Mouse (Mus musculus) CD4-positive naive resting alpha-beta T cell, adult 57 days (primary cell): Measurements from ENCODE around the gene Rtkn2. TPM values are rescaled to one million over a fixed set of nuclear protein-coding genes. Genes with fewer than 3 reads are reported as not detected.

ENCODE experiments used
- total RNA-seq: library from RNA; stranded (reverse); gene quantifications from one replicate; pipeline ENCODE4 v1.2.4, GENCODE M21; 2023

The Rtkn2 gene
- 1.2 TPM for total RNA-seq

DNA sequence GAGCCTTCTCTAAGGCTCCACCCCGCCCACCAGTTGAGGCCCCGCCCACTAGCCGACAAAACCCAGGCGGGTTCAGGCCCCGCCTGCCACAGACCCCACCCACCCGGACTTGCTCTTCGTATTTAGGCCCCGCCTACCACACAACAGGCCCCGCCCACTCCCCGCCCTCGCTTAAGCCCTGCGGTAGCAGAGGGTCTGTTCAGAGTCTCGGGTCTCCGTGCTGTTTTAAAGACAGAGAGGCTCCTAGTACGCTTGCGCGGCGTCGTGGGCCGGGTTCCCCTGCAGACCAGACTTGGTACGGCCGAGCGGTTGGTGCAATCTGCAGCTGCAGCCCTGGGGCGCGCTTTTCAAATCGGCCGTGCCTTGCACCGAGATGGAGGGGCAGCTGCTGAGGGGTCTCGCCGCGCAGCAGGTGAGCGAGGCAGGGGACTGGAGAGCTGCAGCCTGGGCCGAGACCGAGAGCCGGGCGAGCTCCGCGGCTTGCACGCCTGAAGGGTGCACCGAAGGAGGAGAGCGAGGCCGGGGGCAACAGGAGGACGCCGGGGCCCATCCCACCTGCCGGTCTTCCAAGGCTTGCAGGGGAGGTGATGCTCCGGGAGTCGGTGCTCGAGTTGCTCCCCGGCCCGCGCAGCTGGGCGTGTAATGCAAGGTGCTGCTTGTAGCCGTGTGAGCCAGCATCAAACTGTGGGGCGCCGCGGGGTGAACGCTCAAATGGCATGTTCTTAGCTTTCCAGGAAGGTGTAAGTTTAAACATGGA is at the start of gene Rtkn2:
TSS of gene Rtkn2 (plus strand) at position 170 of the 757 bp plus-strand sequence.

Other genes with a start within 250 kb of the Rtkn2 start
- 5.0 TPM for gene Zfp365, start 66.9 kb upstream of the Rtkn2 start, total RNA-seq